Mouse (Mus musculus): ENCODE measurements at regions not wholly inside any gene's neighbourhood (a gene's known extent, or its start where the extent isn't known, plus 50 kb on each side); places are given as distances from the start of the nearest gene placed in this dataset.

DNA sequence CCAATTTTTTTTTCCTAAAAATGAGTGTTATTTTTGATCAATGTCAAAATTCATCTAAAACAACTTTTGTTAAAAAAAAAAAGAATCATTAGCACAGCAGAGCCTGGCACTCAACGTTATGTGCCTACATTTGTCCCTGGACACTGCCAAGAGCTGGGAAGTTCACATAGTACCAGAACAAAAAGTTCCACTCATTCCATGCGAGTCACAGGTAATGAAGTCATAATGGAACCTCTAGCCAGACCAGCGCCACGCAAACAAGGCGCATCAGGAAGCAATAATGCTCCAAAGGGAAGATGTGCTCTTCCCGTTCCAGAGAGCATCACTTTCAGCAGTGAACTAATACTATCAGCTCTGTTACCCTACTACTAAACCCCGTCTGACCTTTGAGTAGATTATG lies 257.0 kb upstream of the 1700056E22Rik start:
- Histone ChIP-seq H3K4me3 (no peak overlapping the region), H3K4me2 (ENCODE audit: low read depth) (no peak overlapping the region), H3K27me3 (ENCODE audit: control insufficient read depth, insufficient read depth, insufficient read length) (no peaks in the 10 kb centered on the region), H3K36me3 (ENCODE audit: control insufficient read depth, insufficient read depth) (no peaks in the 10 kb centered on the region), H3K79me2 (ENCODE audit: control insufficient read depth, insufficient read depth) (no peaks in the 10 kb centered on the region), H3ac (ENCODE audit: control insufficient read depth, insufficient read length) (no peak overlapping the region)
- TF ChIP-seq MYOD1 (IDR thresholded peaks at IDR 0.05; ENCODE audit: control insufficient read depth in 1 of 3, insufficient read length in 2 of 3, low read depth in 2 of 3) (no peak), TCF3 (IDR thresholded peaks at IDR 0.05; ENCODE audit: insufficient read length, low read depth) (no peak), MAX (IDR thresholded peaks at IDR 0.05; ENCODE audit: low read depth) (no peak), CEBPB (IDR thresholded peaks at IDR 0.05; ENCODE audit: insufficient read depth, poor library complexity, severe bottlenecking) (no peak)

DNA sequence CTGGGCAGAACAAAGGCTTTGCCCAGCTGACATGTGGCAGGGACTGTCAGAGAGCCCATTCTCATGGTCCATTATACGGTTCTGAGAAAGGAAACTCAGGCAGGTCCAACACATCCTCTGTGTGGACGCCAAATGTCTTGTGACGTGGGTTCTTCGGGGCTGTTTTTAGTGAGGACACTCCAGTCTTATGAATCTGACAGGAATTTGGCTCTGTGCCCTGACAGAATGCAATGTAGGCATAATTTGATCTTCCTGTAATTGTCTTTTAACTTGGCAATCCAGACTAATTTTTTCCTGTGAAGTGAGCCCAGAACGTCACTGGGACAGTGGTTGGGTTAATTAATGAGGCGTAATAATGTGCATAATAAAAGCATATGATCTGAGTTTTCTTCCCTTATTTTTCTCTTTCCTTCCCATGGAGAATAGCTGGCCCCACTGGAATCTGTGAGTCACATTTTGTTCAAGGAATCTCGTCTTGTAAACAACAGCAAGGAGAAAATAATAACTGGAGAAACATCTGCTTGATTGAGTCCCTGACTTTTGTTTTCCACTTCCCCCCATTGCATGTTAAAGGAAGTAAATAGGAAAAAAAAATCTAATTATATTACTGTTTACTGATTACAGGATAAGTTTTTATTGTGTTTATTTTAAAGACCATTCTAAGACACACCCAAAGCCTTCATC lies 255.8 kb upstream of the 1700056E22Rik start:
- TF ChIP-seq POLR2A (IDR thresholded peaks at IDR 0.05; ENCODE audit: insufficient read length, low read depth) (no peak), TCF3 (IDR thresholded peaks at IDR 0.05; ENCODE audit: insufficient read length, low read depth) (no peak), TCF12 (IDR thresholded peaks at IDR 0.05; ENCODE audit: insufficient read depth, poor library complexity, severe bottlenecking) (no peak), MYOD1 (IDR thresholded peaks at IDR 0.05; ENCODE audit: control insufficient read depth in 1 of 3, insufficient read length in 2 of 3, low read depth in 2 of 3) (no peak), USF1 (IDR thresholded peaks at IDR 0.05; ENCODE audit: low read depth) (no peak), POLR2AphosphoS2 (IDR thresholded peaks at IDR 0.05; ENCODE audit: insufficient read length, low read depth) (no peak)
- Histone ChIP-seq H3K79me2 (ENCODE audit: control insufficient read depth, insufficient read depth) (no peaks in the 10 kb centered on the region), H3K4me2 (ENCODE audit: low read depth) (no peak overlapping the region), H3K36me3 (ENCODE audit: control insufficient read depth, insufficient read depth) (no peaks in the 10 kb centered on the region), H3K27me3 (ENCODE audit: control insufficient read depth, insufficient read depth, insufficient read length) (no peaks in the 10 kb centered on the region), H3K4me3 (no peak overlapping the region), H3ac (ENCODE audit: control insufficient read depth, insufficient read length) (no peak overlapping the region)

DNA sequence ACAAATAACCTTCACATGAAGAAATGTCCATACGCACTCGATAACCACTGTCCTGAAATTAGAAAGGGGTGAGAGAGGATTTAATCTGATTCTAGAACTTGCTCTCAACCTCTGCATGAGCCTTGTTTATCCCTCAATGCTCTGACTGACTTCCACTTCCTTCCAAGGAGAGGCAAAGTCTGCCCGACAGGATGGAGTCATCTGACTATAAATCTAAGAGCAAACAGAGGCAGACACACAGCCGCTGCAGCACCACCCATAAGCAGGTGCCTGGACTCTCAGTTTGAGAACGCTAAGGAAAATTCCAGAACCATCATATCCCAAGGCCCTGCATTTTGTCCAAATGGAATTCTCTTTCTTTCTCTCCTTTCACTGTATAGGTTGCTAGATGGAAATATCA lies 247.7 kb upstream of the 1700056E22Rik start:
- Histone ChIP-seq H3K4me3 (no peak overlapping the region), H3K4me2 (ENCODE audit: low read depth) (no peak overlapping the region), H3K36me3 (ENCODE audit: control insufficient read depth, insufficient read depth) (no peaks in the 10 kb centered on the region), H3K27me3 (ENCODE audit: control insufficient read depth, insufficient read depth, insufficient read length) (no peaks in the 10 kb centered on the region), H3K79me2 (ENCODE audit: control insufficient read depth, insufficient read depth) (no peaks in the 10 kb centered on the region), H3ac (ENCODE audit: control insufficient read depth, insufficient read length) (no peak overlapping the region)
- TF ChIP-seq MAX (IDR thresholded peaks at IDR 0.05; ENCODE audit: low read depth) (no peak), SRF (IDR thresholded peaks at IDR 0.05; ENCODE audit: control insufficient read depth, insufficient read length, low read depth) (no peak), POLR2A (IDR thresholded peaks at IDR 0.05; ENCODE audit: insufficient read length, low read depth) (no peak), POLR2AphosphoS2 (IDR thresholded peaks at IDR 0.05; ENCODE audit: insufficient read length, low read depth) (no peak), USF1 (IDR thresholded peaks at IDR 0.05; ENCODE audit: low read depth) (no peak), MYOD1 (IDR thresholded peaks at IDR 0.05; ENCODE audit: control insufficient read depth in 1 of 3, insufficient read length in 2 of 3, low read depth in 2 of 3) (no peak), REST (IDR thresholded peaks at IDR 0.05; ENCODE audit: insufficient read depth, insufficient read length) (no peak), CEBPB (IDR thresholded peaks at IDR 0.05; ENCODE audit: insufficient read depth, poor library complexity, severe bottlenecking) (no peak), E2F4 (IDR thresholded peaks at IDR 0.05; ENCODE audit: insufficient read depth) (no peak), TCF3 (IDR thresholded peaks at IDR 0.05; ENCODE audit: insufficient read length, low read depth) (no peak), TCF12 (IDR thresholded peaks at IDR 0.05; ENCODE audit: insufficient read depth, poor library complexity, severe bottlenecking) (no peak), MYOG (IDR thresholded peaks at IDR 0.05; ENCODE audit: control insufficient read depth in 1 of 3, insufficient read depth in 1 of 3, insufficient read length in 2 of 3, low read depth in 2 of 3) (no peak)

- Histone ChIP-seq H3K79me2 (ENCODE audit: control insufficient read depth, insufficient read depth) (no peaks in the 10 kb centered on the region), H3K36me3 (ENCODE audit: control insufficient read depth, insufficient read depth) (no peaks in the 10 kb centered on the region), H3ac (ENCODE audit: control insufficient read depth, insufficient read length) (no peak overlapping the region), H3K4me3 (no peak overlapping the region), H3K4me2 (ENCODE audit: low read depth) (no peak overlapping the region), H3K27me3 (ENCODE audit: control insufficient read depth, insufficient read depth, insufficient read length) (no peaks in the 10 kb centered on the region)
- TF ChIP-seq SRF (IDR thresholded peaks at IDR 0.05; ENCODE audit: control insufficient read depth, insufficient read length, low read depth), result no peak
- peak in 2 of 3 experiments; percentile 20 to 51 for TF ChIP-seq MYOD1 (IDR thresholded peaks at IDR 0.05; ENCODE audit: control insufficient read depth in 1 of 3, insufficient read length in 2 of 3, low read depth in 2 of 3)
Measured at GRCm38 (mm10) chr1:184279263-184279662, 245.2 kb upstream of the 1700056E22Rik start.

DNA sequence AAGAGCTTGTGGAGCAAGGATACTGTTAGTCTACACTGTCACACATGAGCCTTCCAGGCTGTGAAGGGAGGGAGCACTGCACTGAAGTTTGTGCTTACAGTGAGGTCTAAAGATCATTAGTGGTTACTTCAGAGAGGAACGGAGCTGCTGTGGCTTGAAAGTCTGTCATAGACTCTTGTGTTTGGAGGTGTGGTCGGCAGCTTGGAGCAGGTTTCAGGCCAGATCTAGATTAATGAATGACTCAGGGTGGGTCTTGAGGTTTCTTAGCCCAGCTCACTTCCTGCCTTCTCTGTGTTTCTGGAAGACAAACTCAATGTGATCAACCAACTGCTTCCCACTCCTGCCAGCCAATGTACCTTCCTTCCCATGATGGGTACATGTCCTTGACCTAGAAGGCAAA lies 242.9 kb upstream of the 1700056E22Rik start:
- H3K27me3 ChIP-seq (ENCODE audit: control insufficient read depth, insufficient read depth, insufficient read length), result no peaks in the 10 kb centered on the region
- H3K4me3 ChIP-seq, result no peak overlapping the region
- H3K79me2 ChIP-seq (ENCODE audit: control insufficient read depth, insufficient read depth), result no peaks in the 10 kb centered on the region
- no peak overlapping the region for H3ac ChIP-seq (ENCODE audit: control insufficient read depth, insufficient read length)
- no peaks in the 10 kb centered on the region for H3K36me3 ChIP-seq (ENCODE audit: control insufficient read depth, insufficient read depth)
- TF ChIP-seq MAX (IDR thresholded peaks at IDR 0.05; ENCODE audit: low read depth) (no peak), REST (IDR thresholded peaks at IDR 0.05; ENCODE audit: insufficient read depth, insufficient read length) (no peak), POLR2A (IDR thresholded peaks at IDR 0.05; ENCODE audit: insufficient read length, low read depth) (no peak), TCF12 (IDR thresholded peaks at IDR 0.05; ENCODE audit: insufficient read depth, poor library complexity, severe bottlenecking) (no peak), POLR2AphosphoS2 (IDR thresholded peaks at IDR 0.05; ENCODE audit: insufficient read length, low read depth) (no peak), SRF (IDR thresholded peaks at IDR 0.05; ENCODE audit: control insufficient read depth, insufficient read length, low read depth) (no peak), CEBPB (IDR thresholded peaks at IDR 0.05; ENCODE audit: insufficient read depth, poor library complexity, severe bottlenecking) (no peak), USF1 (IDR thresholded peaks at IDR 0.05; ENCODE audit: low read depth) (no peak), MYOG (IDR thresholded peaks at IDR 0.05; ENCODE audit: control insufficient read depth in 1 of 3, insufficient read depth in 1 of 3, insufficient read length in 2 of 3, low read depth in 2 of 3) (no peak), TCF3 (IDR thresholded peaks at IDR 0.05; ENCODE audit: insufficient read length, low read depth) (no peak), MYOD1 (IDR thresholded peaks at IDR 0.05; ENCODE audit: control insufficient read depth in 1 of 3, insufficient read length in 2 of 3, low read depth in 2 of 3) (no peak), E2F4 (IDR thresholded peaks at IDR 0.05; ENCODE audit: insufficient read depth) (no peak)
- H3K4me2 ChIP-seq (ENCODE audit: low read depth), result peak overlapping the region; percentile 1
